Comparison of ENCODE assay signal across 25 mouse cellular contexts in the genomic region with DNA sequence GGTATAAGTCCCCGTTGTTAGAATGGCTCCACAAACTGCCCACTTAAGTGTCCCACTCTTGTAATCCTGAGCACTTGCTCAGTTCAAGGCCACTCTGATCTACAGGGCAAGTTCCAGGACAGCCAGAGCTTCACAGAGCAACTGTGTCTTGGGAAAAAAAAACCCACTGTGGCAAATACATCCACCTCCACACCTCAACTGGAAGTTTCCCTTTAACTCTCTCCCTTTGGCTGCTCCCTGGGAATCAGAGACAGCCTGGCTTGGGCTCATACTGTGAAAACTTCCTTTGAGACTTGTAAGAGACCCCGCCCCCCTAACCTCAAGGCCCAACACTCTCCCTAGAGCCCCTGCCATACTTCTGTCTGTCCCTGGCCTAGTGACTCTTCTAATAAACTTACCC. TPM values are rescaled to one million over a fixed set of nuclear protein-coding genes. Genes with fewer than 3 reads are reported as not detected.
DNase-seq lines count a peak whose midpoint lies in the region; ATAC-seq lines count a peak whose summit lies in the region.
"Had no signal": no experiment of that assay in that cellular context is flagged by ENCODE, and none has a peak within 500 bp of the region (broad histone marks: within the 10 kb centered on the region; RNA-seq: fewer than 3 reads in every experiment).

No protein-coding gene starts in this region.

- WGBS in limb, embryonic 11.5 days = 79% methylated on average over 2 of the region's 2 CpGs

- peak; percentile 79 for DNase-seq in heart, adult 11 months
- no peak for DNase-seq in heart, adult 9 months (ENCODE audit: low spot score in 2 of 2)
- peak; percentile 31 for DNase-seq in testis, postnatal 10 days (ENCODE audit: low spot score)
- DNase-seq in testis, postnatal 14 days (ENCODE audit: low spot score) = no peak
- DNase-seq in limb, embryonic 11.5 days (ENCODE audit: low spot score) = peak; percentile 18
- DNase-seq: adrenal gland, postnatal 10 days; adrenal gland, postnatal 36 days; cerebellum, adult 18-20 months; cerebellum, adult 9-10 months; cerebellum, postnatal 14 days; forebrain, postnatal 0 days; gastrocnemius, adult 2 months; gastrocnemius, postnatal 14 days; heart, adult 18-20 months; heart, postnatal 14 days; heart, postnatal 4 days had no signal

- H3K4me3 ChIP-seq in limb, embryonic 11.5 days (ENCODE audit: low read depth, low read length) = no peak overlapping the region
- H3K4me3 ChIP-seq: embryonic facial prominence, embryonic 12.5 days; erythroblast, embryonic 14.5 days; forebrain, embryonic 13.5 days; gastrocnemius, adult 2 months; heart, embryonic 10.5 days; heart, embryonic 13.5 days had no signal

- H3K4me2 ChIP-seq in limb, embryonic 11.5 days (ENCODE audit: low read depth, severe bottlenecking) = no peak overlapping the region
- H3K4me2 ChIP-seq: embryonic facial prominence, embryonic 12.5 days; forebrain, embryonic 13.5 days; heart, embryonic 13.5 days; hindbrain, embryonic 14.5 days had no signal

- H3K27ac ChIP-seq in limb, embryonic 11.5 days (replicated peaks; ENCODE audit: low read depth, low read length) = no peak overlapping the region
- H3K27ac ChIP-seq: embryonic facial prominence, embryonic 12.5 days; forebrain, embryonic 13.5 days; gastrocnemius, adult 2 months; heart, embryonic 10.5 days; heart, embryonic 13.5 days; hindbrain, embryonic 14.5 days; hindbrain, postnatal 0 days had no signal

- H3K9me3 ChIP-seq in limb, embryonic 11.5 days (ENCODE audit: control insufficient read depth, low read length) = no peaks in the 10 kb centered on the region
- H3K9me3 ChIP-seq: embryonic facial prominence, embryonic 12.5 days; forebrain, embryonic 13.5 days; heart, embryonic 10.5 days; heart, embryonic 13.5 days had no signal

- no peak for ATAC-seq in limb, embryonic 11.5 days (ENCODE audit: insufficient number of reproducible peaks, low FRiP score, low TSS enrichment, low read depth)
- ATAC-seq in CD4-positive, CD25-positive, alpha-beta regulatory T cell, adult 4 months = no peak
- ATAC-seq: forebrain, embryonic 13.5 days; forebrain, postnatal 0 days; hindbrain, postnatal 0 days; inflammation-experienced regulatory T-cells, adult 6 months had no signal

- H3K27me3 ChIP-seq in limb, embryonic 11.5 days (ENCODE audit: control insufficient read depth, insufficient read depth, low read length) = no peaks in the 10 kb centered on the region
- H3K27me3 ChIP-seq: embryonic facial prominence, embryonic 12.5 days; forebrain, embryonic 13.5 days; heart, embryonic 13.5 days had no signal

- H3K4me1 ChIP-seq in limb, embryonic 11.5 days (ENCODE audit: control insufficient read depth, insufficient read depth, low read length) = no peaks in the 10 kb centered on the region
- H3K4me1 ChIP-seq: embryonic facial prominence, embryonic 12.5 days; forebrain, embryonic 13.5 days; heart, embryonic 10.5 days; heart, embryonic 13.5 days had no signal

- no peak overlapping the region for H3K9ac ChIP-seq in limb, embryonic 11.5 days (ENCODE audit: low read length)
- H3K9ac ChIP-seq: embryonic facial prominence, embryonic 12.5 days; forebrain, embryonic 13.5 days; forebrain, postnatal 0 days; heart, embryonic 13.5 days; hindbrain, embryonic 14.5 days had no signal

- H3K36me3 ChIP-seq in limb, embryonic 11.5 days (ENCODE audit: control insufficient read depth, insufficient read depth, low read length) = no peaks in the 10 kb centered on the region
- H3K36me3 ChIP-seq: embryonic facial prominence, embryonic 12.5 days; heart, embryonic 10.5 days; heart, embryonic 13.5 days had no signal

RNA-seq across cellular contexts. Expression of gene Dnaja2, which starts 53.7 kb away (rescaled TPM):
- polyA plus RNA-seq in limb, embryonic 11.5 days (2014; fragmentation: Nextera tagmentation; extraction: Ambion mirVana) = 207 and 217 TPM in 2 replicates
- 100 to 1,000 TPM; 148 to 158 TPM for polyA plus RNA-seq in CD4-positive, CD25-positive, alpha-beta regulatory T cell, adult 4 months (2017; shearing (Covaris generic))

Comparison
In these comparisons a context has a peak if more than half of its experiments do, and no peak if none do; other contexts are left out.
1. DNase-seq: peak in heart, adult 11 months (single experiment), testis, postnatal 10 days (single experiment) and limb, embryonic 11.5 days (single experiment); none in heart, adult 9 months (0 of 2) and testis, postnatal 14 days (single experiment).